Mouse (Mus musculus) layer of hippocampus, adult 2 months (tissue): ENCODE data around the gene Gm49387. TPM values are rescaled to one million over a fixed set of nuclear protein-coding genes. Genes with fewer than 3 reads are reported as not detected.
"Not testable (repeated sequence)": the region's sequence is repeated elsewhere in the genome, so short reads cannot be mapped to it uniquely, and the experiment has no call there.

Experiments
- DNase-seq, 2 experiments: peaks; one replicate each; pipeline ENCODE4 v3.0.0; 2022; ENCODE audit warnings: low spot score in 2 of 2
- H3K27ac ChIP-seq: fragments of 200-600 bp; 2 replicates; pipeline ENCODE4 v1.8.1; 2022
- H3K4me3 ChIP-seq: fragments of 200-600 bp; 2 replicates; pipeline ENCODE4 v1.8.1; 2022; ENCODE audit warnings: mild to moderate bottlenecking
- CTCF ChIP-seq: fragments of 200-600 bp; conservative IDR thresholded peaks from 2 replicates; pipeline ENCODE4 v1.8.1; 2022; ENCODE audit warnings: antibody characterized with exemption, mild to moderate bottlenecking, moderate library complexity
- total RNA-seq, 2 experiments: library from RNA; stranded (reverse); gene quantifications; 2 replicates each; pipeline ENCODE4 v1.2.3; 2021

Gene Gm49387
- total RNA-seq, 2 experiments from 2014 or later, result 0.95 TPM; not detected in 1

DNA sequence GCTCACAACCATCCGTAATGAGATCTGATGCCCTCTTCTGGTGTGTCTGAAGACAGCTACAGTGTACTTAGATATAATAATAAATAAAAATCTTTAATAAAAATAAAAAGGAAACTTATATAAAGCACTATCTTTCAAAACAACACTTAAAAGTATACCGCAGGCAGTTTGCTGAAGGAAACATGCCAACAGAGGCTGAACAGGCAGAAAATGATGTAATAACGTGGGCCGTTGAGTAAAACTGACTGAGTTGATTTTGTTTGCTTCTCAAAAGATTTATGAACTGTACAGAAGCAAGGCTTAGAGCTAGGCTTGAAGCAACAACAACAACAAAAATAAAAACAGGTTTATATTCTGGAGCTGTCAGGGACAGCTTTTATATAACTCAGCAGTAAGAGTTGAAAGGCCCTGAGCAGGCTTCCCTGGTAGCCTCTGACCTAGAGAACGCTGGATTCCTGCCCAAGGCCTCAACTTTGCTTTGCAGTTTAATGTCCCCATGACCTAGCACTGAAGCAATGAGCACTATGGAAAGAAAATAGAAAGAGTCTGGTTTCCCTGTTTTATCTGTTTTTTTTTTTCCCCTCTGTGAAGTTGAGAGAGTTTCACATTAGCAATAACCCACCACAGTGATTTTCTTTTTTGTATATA lies 3.6 kb upstream of the Gm49387 start:
- H3K27ac ChIP-seq, result no peak overlapping the region
- no peak overlapping the region for H3K4me3 ChIP-seq
- TF ChIP-seq CTCF, result no peak
- DNase-seq, result no peak

DNA sequence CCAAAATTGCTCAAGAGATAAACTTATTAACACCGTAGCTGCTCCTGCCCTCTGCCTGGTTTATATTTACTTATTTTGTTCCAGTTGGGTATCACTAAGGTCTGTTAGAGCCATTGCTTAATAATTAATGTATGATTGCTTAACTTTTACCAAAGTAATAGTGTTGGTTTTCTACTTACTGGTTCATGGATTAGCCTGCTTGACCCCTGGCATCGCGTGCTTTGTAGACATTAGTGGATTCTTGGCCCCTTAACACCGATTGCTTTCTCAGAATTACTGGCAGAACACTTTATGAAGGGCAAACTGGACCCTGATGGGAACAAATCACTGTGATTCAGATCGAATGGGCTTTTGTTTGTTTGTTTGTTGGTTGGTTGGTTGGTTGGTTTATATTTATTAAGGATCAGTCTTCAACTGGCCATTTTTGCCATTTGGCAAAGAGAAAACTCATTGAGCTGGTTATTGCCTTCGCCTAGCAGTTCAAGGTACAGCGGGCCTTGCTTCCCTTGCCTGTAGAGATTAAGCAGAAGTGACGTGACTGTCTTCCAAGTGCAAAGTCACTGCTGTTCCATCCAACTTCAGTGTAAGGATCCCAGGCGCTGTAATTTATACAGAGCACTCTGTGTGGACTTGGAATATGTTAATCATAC lies 953 bp upstream of the Gm49387 start:
- no peak for TF ChIP-seq CTCF
- H3K27ac ChIP-seq, result peak overlapping the region; percentile 87
- H3K4me3 ChIP-seq, result peak overlapping the region; percentile 71
- DNase-seq, result no peak

DNA sequence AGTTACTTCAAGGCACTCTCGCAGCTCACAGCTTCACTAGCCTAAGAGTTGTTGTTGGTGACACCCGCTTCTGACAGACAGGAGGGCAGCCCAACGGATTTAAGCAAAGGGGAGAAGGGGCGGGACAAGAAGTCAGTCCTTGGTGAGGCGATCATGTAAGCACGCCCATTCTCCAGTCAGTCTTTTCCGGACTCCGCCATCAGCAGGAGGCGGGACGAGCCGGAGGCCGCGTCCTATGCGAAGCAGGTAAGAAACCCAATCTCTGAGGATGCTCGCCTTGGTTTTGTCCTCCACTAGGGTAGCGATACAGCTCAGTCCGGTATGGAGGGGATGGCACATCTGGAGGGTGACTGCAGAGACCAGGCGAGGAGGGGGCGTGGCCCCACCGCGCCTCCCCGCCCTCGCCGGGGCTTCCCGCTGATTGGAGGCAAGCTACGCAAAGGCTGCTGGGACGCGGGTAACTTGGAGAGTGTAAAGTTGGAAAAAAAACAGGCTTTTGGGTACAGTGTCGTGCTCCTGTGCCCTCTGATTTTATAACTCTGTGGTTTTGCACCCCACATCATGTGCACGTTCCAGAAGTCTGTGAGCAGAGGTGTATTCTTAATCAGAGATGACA lies 320 bp upstream of the Gm49387 start, which contains the start of the genes Btd and Hacl1:
Btd (plus strand) TSS at position 139 of the 616 bp plus-strand sequence.
Hacl1 (minus strand) TSS at position 397 of the 616 bp plus-strand sequence.
- Histone ChIP-seq H3K4me3 (peak within 1 kb of the TSS; percentile 71), H3K27ac (peak within 1 kb of the TSS; percentile 87)
- TF ChIP-seq CTCF, result 0 out of 2 replicates have a peak, but pooled peaks have one; percentile 4
- peak; percentile 78 to 93 for DNase-seq

DNA sequence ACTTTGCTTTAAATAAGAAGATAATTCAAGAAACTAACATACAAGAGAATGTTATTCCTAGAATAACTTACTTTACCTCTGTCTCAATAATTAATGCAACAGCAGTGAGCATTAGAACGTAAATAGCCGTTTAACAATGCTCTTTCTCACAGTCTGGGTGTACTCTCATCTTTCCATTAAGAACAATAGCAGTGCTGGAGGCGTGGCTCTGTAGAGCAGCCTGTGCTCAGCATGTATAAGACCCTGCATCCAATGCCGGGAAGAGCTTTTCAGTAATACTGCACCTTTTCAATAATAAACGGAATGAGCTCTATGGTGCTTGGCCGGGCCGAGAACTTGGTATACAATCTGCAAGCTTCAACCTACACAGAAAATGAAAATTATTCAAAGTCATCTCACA lies 10.0 kb downstream of the Gm49387 start:
- no peak overlapping the region for H3K27ac ChIP-seq
- H3K4me3 ChIP-seq, result no peak overlapping the region
- no peak for DNase-seq
- TF ChIP-seq CTCF, result no peak

DNA sequence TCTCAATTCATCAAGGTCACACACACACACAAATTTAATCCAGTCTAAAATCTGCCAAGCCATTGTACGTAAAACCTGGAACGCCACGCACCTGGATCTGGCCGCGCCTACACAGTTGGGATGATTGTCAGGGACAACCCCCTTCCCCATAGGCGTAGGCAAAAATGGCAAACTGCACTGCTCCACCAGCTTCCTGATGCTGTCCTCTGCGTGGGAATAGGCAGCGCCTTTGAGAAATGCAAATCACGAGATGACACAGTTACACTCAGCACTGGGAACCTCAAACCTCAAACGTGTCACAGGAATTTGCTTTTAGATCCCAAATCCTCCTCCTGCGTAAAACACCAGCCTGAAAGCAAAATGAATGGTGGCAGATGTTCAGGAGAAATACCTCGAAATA lies 17.9 kb downstream of the Gm49387 start:
- H3K27ac ChIP-seq, result no peak overlapping the region
- H3K4me3 ChIP-seq, result no peak overlapping the region
- no peak for TF ChIP-seq CTCF
- no peak for DNase-seq

DNA sequence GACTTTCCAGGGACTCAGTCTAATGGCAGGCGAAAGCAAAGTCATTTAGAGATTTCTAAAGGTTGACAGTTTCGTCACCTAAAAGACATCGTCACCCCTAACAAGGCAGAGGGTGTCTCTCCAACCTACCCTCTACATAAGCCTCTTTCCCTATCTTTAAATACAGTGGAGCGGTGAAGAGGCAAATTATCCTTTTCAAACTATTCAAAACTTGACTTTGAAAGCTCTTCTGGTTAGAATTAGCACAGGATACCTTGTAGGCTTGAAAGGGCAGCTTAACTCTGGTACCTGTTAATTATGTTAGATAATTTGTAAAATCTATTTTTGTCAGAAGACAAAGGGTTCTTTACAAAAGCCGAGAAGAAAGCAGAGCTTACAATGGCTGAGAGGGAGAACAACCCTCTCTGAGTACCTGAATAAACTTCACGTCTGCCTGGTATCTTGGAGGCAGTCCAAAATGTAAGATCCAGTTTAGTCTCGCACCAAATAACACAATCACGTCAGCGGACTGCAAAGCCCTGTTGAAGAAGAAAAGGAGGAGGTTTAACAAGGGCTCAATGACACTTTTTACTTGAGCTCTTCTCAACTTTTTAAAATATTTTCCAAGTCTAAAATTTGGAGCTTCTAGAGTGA lies 20.0 kb downstream of the Gm49387 start:
- TF ChIP-seq CTCF, result no peak
- no peak overlapping the region for H3K27ac ChIP-seq
- no peak for DNase-seq
- no peak overlapping the region for H3K4me3 ChIP-seq

DNA sequence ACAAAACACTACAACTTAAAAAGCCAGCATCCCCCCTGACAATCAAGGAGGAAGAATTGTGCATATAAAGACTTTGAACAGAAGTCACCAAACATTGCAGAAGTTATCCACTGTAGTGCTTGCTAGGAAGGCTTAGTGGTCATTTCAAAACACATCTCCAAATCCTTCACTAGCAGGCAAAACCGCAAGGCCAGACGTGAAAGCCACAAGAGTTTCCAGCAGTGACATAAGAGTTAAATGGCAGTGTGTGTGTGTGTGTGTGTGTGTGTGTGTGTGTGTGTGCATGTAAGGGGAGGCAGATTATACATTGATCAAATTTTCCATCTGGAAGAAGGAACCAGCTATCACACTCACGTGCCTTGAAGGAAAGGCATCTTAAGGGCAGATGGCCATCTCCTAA lies 22.7 kb downstream of the Gm49387 start:
- no peak overlapping the region for H3K4me3 ChIP-seq
- no peak for TF ChIP-seq CTCF
- H3K27ac ChIP-seq, result no peak overlapping the region
- no peak for DNase-seq

DNA sequence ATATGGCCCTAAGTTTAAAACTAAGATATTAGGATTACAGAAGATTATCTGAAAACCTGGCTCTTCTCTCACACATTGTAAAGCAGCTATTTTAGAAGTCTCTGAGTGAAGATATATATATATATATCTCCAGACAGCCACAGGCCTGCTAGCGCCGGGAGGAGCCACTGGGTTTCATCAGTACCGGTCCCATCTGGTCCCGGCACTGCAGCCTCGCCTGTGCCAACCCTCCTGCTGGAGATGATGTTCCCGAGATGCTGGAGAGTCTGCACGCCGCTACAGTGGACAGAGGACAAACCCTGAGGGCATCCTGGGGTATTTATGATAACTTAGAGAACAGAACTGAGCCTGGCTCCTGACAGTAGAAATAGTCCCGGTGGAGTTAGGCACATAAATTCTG lies 23.5 kb downstream of the Gm49387 start:
- Histone ChIP-seq H3K4me3 (no peak overlapping the region), H3K27ac (no peak overlapping the region)
- DNase-seq, result peak in 1 of 2 experiments; percentile 15
- no peak for TF ChIP-seq CTCF

DNA sequence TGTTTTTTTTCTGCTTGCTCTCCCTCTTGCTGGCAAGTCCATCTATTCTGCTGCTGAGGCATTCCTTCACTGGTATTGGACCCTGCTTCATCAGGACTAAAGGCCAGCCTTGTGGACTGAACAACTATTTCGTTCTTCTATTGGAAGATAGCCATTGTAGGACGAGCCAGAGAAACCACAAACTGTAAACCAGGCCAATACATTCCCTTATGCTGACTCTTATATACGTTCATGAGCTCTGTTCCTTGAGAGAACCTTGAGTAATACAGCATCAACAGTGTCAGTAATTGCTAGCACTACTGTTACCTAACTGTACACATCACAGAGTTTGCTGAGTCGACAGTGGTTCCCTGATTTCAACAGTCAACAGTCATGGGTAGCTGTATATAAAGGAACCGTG lies 27.0 kb downstream of the Gm49387 start:
- no peak for TF ChIP-seq CTCF
- no peak for DNase-seq
- Histone ChIP-seq H3K27ac (no peak overlapping the region), H3K4me3 (no peak overlapping the region)

DNA sequence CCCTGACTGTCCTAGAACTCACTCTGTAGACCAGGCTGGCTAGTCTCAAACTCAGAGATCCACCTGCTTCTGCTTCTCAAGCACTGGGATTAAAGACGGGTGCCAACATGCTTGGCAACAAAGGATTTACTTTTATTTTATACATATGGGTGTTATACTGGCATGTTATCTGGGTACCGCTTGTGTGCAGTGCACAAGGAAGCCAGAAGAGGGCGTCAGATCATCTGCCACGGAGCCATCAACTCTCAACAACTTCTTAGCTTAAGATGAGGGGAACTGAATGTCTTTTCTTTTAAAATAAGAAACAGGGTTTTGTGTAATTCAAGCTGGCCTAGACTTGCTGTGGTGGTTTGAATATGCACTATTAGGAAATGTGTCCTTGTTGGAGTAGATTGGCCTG lies 28.7 kb downstream of the Gm49387 start:
- Histone ChIP-seq H3K4me3 (no peak overlapping the region), H3K27ac (no peak overlapping the region)
- DNase-seq, result no peak
- TF ChIP-seq CTCF, result peak; percentile 34

DNA sequence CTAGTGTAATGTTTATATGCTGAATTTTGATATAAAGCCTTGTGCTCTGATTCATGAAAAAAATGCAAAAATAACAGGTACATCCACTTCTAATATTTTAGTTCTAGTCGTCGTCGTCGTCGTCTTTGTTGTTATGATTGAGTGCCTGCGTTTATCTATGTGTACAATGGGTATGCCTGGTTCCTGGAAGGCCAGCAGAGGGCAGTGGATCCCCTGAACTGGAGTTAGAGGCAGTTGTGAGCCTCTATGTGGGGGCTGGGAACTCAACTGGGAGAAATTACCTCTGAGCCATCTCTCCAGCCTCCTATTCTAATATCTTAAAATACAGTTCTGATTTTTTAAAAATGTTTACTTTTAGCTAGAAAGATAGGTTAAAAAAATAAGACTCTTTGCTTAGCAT lies 35.2 kb downstream of the Gm49387 start:
- peak; percentile 28; the same call in 1 of the 2 replicates for TF ChIP-seq CTCF

DNA sequence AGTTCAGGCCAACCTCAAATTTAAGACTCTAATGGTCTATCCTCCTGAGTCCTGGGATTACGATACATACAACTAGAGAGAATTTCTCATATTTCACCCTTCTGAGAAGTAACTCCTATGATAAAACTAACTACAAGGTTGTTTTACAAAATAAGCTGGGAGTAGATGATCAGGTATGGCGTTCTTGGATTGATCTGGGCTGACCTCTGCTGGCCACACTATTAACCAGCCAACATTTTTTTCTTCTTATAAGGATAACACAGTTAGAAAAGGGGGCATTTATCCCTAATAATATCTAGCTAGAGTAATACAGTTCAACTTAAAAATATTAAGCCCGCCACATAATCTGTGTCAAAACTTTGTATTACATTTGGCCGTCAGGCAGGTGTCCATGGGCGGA lies 35.8 kb downstream of the Gm49387 start:
- Histone ChIP-seq H3K27ac (no peak overlapping the region), H3K4me3 (no peak overlapping the region)
- no peak for DNase-seq
- peak; percentile 68 for TF ChIP-seq CTCF

More for the DNA sequence above, 35.2 kb downstream of the Gm49387 start:
- DNase-seq, result no peak
- Histone ChIP-seq H3K4me3 (no peak overlapping the region), H3K27ac (no peak overlapping the region)

DNA sequence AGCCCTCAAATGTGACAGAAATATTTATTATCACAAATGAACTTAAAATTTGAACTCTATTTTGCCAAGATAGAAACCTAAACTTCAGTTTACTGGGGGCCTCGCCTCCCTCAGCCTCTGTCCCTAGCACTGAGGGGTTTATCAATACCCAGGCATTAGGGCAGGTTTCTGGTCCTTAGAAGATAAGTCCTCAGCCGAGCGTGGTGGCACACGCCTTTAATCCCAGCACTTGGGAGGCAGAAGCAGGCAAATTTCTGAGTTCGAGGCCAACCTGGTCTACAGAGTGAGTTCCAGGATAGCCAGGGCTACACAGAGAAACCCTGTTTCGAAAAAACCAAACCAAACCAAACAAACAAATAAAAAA lies 38.1 kb downstream of the Gm49387 start:
- H3K4me3 ChIP-seq, DNase-seq, H3K27ac ChIP-seq: not testable (repeated sequence)
